Mouse (Mus musculus) left cerebral cortex, adult 11 months (tissue): Measurements from ENCODE around the gene Armc3.
A peak's percentile ranks its signal among the peaks of the same experiment; 100 is the strongest.

Experiments used
- DNase-seq: peaks from one replicate; pipeline ENCODE4 v3.0.0; 2022; ENCODE audit warnings: low spot score

The Armc3 gene

GRCm38 (mm10) chr2:19351615-19352253 lies 152.6 kb downstream of the Armc3 start:
- DNase-seq: peak; percentile 29

- no peak for DNase-seq
Observed at GRCm38 (mm10) chr2:19353158-19353557, 154.1 kb downstream of the Armc3 start.
